Comparison of ENCODE assay signal across 8 mouse cellular contexts in the genomic region with DNA sequence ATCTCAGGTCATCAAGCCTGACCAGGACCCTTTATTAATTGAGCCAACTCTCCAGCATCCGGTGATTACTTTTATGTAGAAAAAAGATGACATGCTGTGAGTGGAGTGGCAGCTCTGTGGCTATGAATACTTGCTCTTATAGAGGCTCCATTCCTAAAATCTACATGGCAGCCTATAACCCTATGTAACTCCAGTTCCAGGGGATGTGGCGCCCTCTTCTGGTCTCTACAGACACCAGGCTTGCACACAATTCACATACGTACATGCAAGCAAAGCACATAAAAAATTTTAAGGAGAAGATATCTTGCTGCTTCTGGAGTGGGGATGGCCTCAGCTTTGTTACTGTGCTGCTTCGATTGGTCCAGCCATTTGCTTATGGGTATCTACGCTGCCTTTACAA.
A peak's percentile ranks its signal among the peaks of the same experiment; 100 is the strongest.
DNase-seq lines count a peak whose midpoint lies in the region; ATAC-seq and TF ChIP-seq lines count a peak whose summit lies in the region.

No protein-coding gene starts in this region.

- no peak overlapping the region for H3K27ac ChIP-seq in thymus, adult 2 months (ENCODE audit: control insufficient read depth, insufficient read depth, low read length)

- no peaks in the 10 kb centered on the region for H3K27me3 ChIP-seq in thymus, adult 2 months (ENCODE audit: control insufficient read depth, insufficient read depth, low read length)

- WGBS in thymus, adult 2 months, result 77% methylated on average over 5 of the region's 5 CpGs

- no peak overlapping the region for H3K4me3 ChIP-seq in thymus, adult 2 months (ENCODE audit: control insufficient read depth, insufficient read depth, low read length)

- no peaks in the 10 kb centered on the region for H3K36me3 ChIP-seq in thymus, adult 2 months (ENCODE audit: control insufficient read depth, insufficient read depth, low read length)

- no peaks in the 10 kb centered on the region for H3K4me1 ChIP-seq in thymus, adult 2 months (replicated peaks; ENCODE audit: control insufficient read depth, insufficient read depth, low read length)

- peak; percentile 53 for DNase-seq in heart, postnatal 4 days
- no peak for DNase-seq in heart, adult 8-10 months (ENCODE audit: low spot score)
- DNase-seq in thymus, postnatal 4 days, result peak; percentile 44
- no peak for DNase-seq in thymus, adult 2 months
- peak; percentile 72 for DNase-seq in embryo, embryonic 11 days
- DNase-seq in thymus, postnatal 10 days (ENCODE audit: low spot score in 2 of 2), result no peak

- no peak for TF ChIP-seq CTCF in thymus, adult 2 months (IDR thresholded peaks at IDR 0.05; ENCODE audit: borderline replicate concordance, control insufficient read depth, extremely low read depth, insufficient read depth, low read length, poor library complexity)

- no peak for TF ChIP-seq POLR2A in thymus, adult 2 months (IDR thresholded peaks at IDR 0.05; ENCODE audit: control insufficient read depth, extremely low read depth, insufficient read depth, low read length, poor library complexity)

- ATAC-seq in megakaryocyte progenitor cell, adult 5-6 weeks (replicated peaks; ENCODE audit: poor library complexity), result 0 out of 2 replicates have a peak, but pooled peaks have one; percentile 37
- no peak for ATAC-seq in activated CD4-positive, CD25-positive, alpha-beta regulatory T cell, adult 4 months

Comparison
In these comparisons a context has a peak if more than half of its experiments do, and no peak if none do; other contexts are left out.
1. DNase-seq: peak in heart, postnatal 4 days (single experiment), thymus, postnatal 4 days (single experiment) and embryo, embryonic 11 days (single experiment); none in heart, adult 8-10 months (single experiment), thymus, adult 2 months (single experiment) and thymus, postnatal 10 days (0 of 2).